ENCODE assay signal across 21 mouse cellular contexts in the genomic region with DNA sequence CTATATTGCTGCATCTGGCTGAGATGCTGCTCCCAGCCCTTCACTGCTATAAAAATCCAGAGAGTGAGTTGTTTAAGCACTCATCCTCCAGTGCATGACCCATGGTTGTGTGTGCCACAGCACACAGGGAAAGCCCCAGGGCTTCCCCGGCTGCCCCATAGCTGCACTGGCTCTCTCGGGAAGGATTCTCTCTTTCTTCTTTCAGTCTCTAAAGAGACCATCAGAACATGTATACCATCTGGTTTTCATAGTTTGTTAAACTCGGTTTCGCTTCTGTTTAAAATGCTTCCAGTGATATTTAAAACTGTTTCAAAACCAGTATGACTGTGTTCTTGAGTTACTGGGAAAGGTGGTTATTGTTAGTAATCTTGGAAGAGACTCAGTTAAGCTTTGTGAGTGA. TPM values are rescaled to one million over a fixed set of nuclear protein-coding genes. Genes with fewer than 3 reads are reported as not detected.
A peak's percentile ranks its signal among the peaks of the same experiment; 100 is the strongest.
DNase-seq lines count a peak whose midpoint lies in the region; ATAC-seq and TF ChIP-seq lines count a peak whose summit lies in the region.
"Had no signal": no experiment of that assay in that cellular context is flagged by ENCODE, and none has a peak within 500 bp of the region (broad histone marks: within the 10 kb centered on the region; RNA-seq: fewer than 3 reads in every experiment).

No protein-coding gene starts in this region.

- 85% methylated on average over 4 of the region's 4 CpGs for WGBS in midbrain, embryonic 11.5 days
- WGBS in midbrain, embryonic 16.5 days: 85% methylated on average over 4 of the region's 4 CpGs

- TF ChIP-seq RAD21 in CH12.LX (IDR thresholded peaks at IDR 0.05; ENCODE audit: low read depth, low read length): no peak; the same call in 1 of the 2 replicates

- no peaks in the 10 kb centered on the region for H3K4me1 ChIP-seq in midbrain, embryonic 11.5 days (ENCODE audit: control insufficient read depth, insufficient read depth, low read length)
- no peaks in the 10 kb centered on the region for H3K4me1 ChIP-seq in midbrain, embryonic 16.5 days (ENCODE audit: control insufficient read depth, insufficient read depth, low read length)
- peaks cover 6 to 15% of the 10 kb centered on the region in 2 experiments for H3K4me1 ChIP-seq in CH12.LX (ENCODE audit: control insufficient read depth in 1 of 2, insufficient read depth in 2 of 2)

- in situ Hi-C loops in CH12.LX (cut with MboI; ENCODE audit: low pct_ligation_motif_present, low pct_unique_long_range_greater_than_20kb, low sequenced_read_pairs): no loop called here

- H3K4me3 ChIP-seq in midbrain, embryonic 11.5 days (ENCODE audit: low read depth, low read length): no peak overlapping the region
- H3K4me3 ChIP-seq in midbrain, embryonic 16.5 days (ENCODE audit: low read depth, low read length): no peak overlapping the region
- H3K4me3 ChIP-seq in CH12.LX (replicated peaks in 1 of 3; ENCODE audit: low read depth in 2 of 3, low read length in 2 of 3, poor library complexity in 1 of 3): no peak overlapping the region

- no peak for TF ChIP-seq CTCF in CH12.LX (conservative IDR thresholded peaks at IDR 0.05 in 1 of 2, IDR thresholded peaks at IDR 0.05 in 1 of 2; ENCODE audit: low read depth in 2 of 2, low read length in 2 of 2)

- peak; percentile 92 for TF ChIP-seq EP300 in CH12.LX (IDR thresholded peaks at IDR 0.05; ENCODE audit: low read length)

- H3K9me3 ChIP-seq in midbrain, embryonic 11.5 days (ENCODE audit: control insufficient read depth, low read length): no peaks in the 10 kb centered on the region
- no peaks in the 10 kb centered on the region for H3K9me3 ChIP-seq in midbrain, embryonic 16.5 days (replicated peaks; ENCODE audit: control insufficient read depth, low read length, poor library complexity, severe bottlenecking)
- no peaks in the 10 kb centered on the region for H3K9me3 ChIP-seq in CH12.LX (replicated peaks; ENCODE audit: low read length)
- H3K9me3 ChIP-seq: G1E had no signal

- no peak overlapping the region for H3K4me2 ChIP-seq in midbrain, embryonic 11.5 days
- no peak overlapping the region for H3K4me2 ChIP-seq in midbrain, embryonic 16.5 days (ENCODE audit: low read length)
- no peak overlapping the region for H3K4me2 ChIP-seq in CH12.LX (ENCODE audit: insufficient read depth, low read depth, poor library complexity, severe bottlenecking)

- H3K27ac ChIP-seq in midbrain, embryonic 11.5 days (ENCODE audit: low read depth, low read length): no peak overlapping the region
- no peak overlapping the region for H3K27ac ChIP-seq in midbrain, embryonic 16.5 days (ENCODE audit: low read length)
- H3K27ac ChIP-seq in CH12.LX (ENCODE audit: insufficient read depth, low read depth): no peak overlapping the region

- TF ChIP-seq POLR2A in CH12.LX (IDR thresholded peaks at IDR 0.05; ENCODE audit: low read depth, low read length): no peak

- no peak for ATAC-seq in midbrain, embryonic 11.5 days (ENCODE audit: low FRiP score)
- ATAC-seq in midbrain, embryonic 16.5 days: no peak
- ATAC-seq: activated CD4-positive, CD25-positive, alpha-beta regulatory T cell, adult 4 months; CD4-positive, CD25-positive, alpha-beta regulatory T cell, adult 4 months; Patski had no signal

- peak; percentile 47 for DNase-seq in midbrain, embryonic 11.5 days (ENCODE audit: low spot score, missing footprints)
- DNase-seq in CH12.LX (ENCODE audit: extremely low read depth) (peak; percentile 60), MN1 (ENCODE audit: low spot score) (no peak)
- DNase-seq: adrenal gland, adult 2 months; adrenal gland, adult 8-10 months; adrenal gland, postnatal 10 days; adrenal gland, postnatal 14 days; adrenal gland, postnatal 25 days; adrenal gland, postnatal 36 days; B cell, adult 2 months; cerebellum, adult 11 months; cerebellum, adult 11-12 months; cerebellum, adult 18-20 months; cerebellum, adult 2 months; cerebellum, adult 8-10 months had no signal

- H3K9ac ChIP-seq in midbrain, embryonic 11.5 days (ENCODE audit: low read length): no peak overlapping the region
- no peak overlapping the region for H3K9ac ChIP-seq in midbrain, embryonic 16.5 days (ENCODE audit: low read depth, low read length)
- no peak overlapping the region for H3K9ac ChIP-seq in CH12.LX (ENCODE audit: insufficient read depth, low read depth)

- no peaks in the 10 kb centered on the region for H3K36me3 ChIP-seq in midbrain, embryonic 11.5 days (ENCODE audit: control insufficient read depth, insufficient read depth, low read length)
- H3K36me3 ChIP-seq in midbrain, embryonic 16.5 days (ENCODE audit: control insufficient read depth, insufficient read depth, low read length): no peaks in the 10 kb centered on the region
- H3K36me3 ChIP-seq in CH12.LX (replicated peaks in 1 of 2; ENCODE audit: control insufficient read depth in 1 of 2, insufficient read depth in 1 of 2, low read length in 1 of 2): no peaks in the 10 kb centered on the region
- H3K36me3 ChIP-seq: G1E had no signal

- no peaks in the 10 kb centered on the region for H3K79me2 ChIP-seq in CH12.LX (replicated peaks; ENCODE audit: control insufficient read depth, extremely low read depth, insufficient read depth, poor library complexity, severe bottlenecking)

- no peaks in the 10 kb centered on the region for H3K27me3 ChIP-seq in midbrain, embryonic 11.5 days (ENCODE audit: control insufficient read depth, insufficient read depth, low read length)
- no peaks in the 10 kb centered on the region for H3K27me3 ChIP-seq in midbrain, embryonic 16.5 days (ENCODE audit: control insufficient read depth, insufficient read depth, low read depth, low read length)
- no peaks in the 10 kb centered on the region for H3K27me3 ChIP-seq in CH12.LX (replicated peaks)

- dilution Hi-C loops in CH12.LX (cut with MboI; ENCODE audit: extremely low pct_ligation_motif_present, extremely low pct_unique_long_range_greater_than_20kb, low sequenced_read_pairs): no loop called here

TF ChIP-seq in CH12.LX, 34 proteins besides CTCF, POLR2A, EP300 and RAD21 (continues in another document):
- TF ChIP-seq SIN3A (IDR thresholded peaks at IDR 0.05; ENCODE audit: low read length) (0 out of 2 replicates have a peak, but pooled peaks have one; percentile 52), MEF2A (IDR thresholded peaks at IDR 0.05; ENCODE audit: borderline replicate concordance, low read depth, low read length) (peak; percentile 89), IRF4 (IDR thresholded peaks at IDR 0.05; ENCODE audit: low read depth, low read length) (peak; percentile 93), USF1 (IDR thresholded peaks at IDR 0.05; ENCODE audit: low read depth, low read length) (no peak), BHLHE40 (IDR thresholded peaks at IDR 0.05; ENCODE audit: low read depth, low read length) (peak; percentile 91), ZMIZ1 (IDR thresholded peaks at IDR 0.05; ENCODE audit: low read depth, low read length) (no peak), JUND (conservative IDR thresholded peaks at IDR 0.05; ENCODE audit: low read depth, low read length) (no peak; the same call in 1 of the 2 replicates), NELFE (IDR thresholded peaks at IDR 0.05; ENCODE audit: low read depth, low read length) (no peak), JUN (IDR thresholded peaks at IDR 0.05; ENCODE audit: insufficient read depth, low read depth, low read length) (peak; percentile 57; the same call in 1 of the 2 replicates), KAT2A (IDR thresholded peaks at IDR 0.05; ENCODE audit: insufficient replicate concordance, low read length) (no peak), MXI1 (IDR thresholded peaks at IDR 0.05; ENCODE audit: low read depth, low read length) (no peak), PAX5 (IDR thresholded peaks at IDR 0.05; ENCODE audit: low read length) (no peak), SMC3 (IDR thresholded peaks at IDR 0.05; ENCODE audit: low read depth, low read length) (no peak), ETS1 (conservative IDR thresholded peaks at IDR 0.05; ENCODE audit: low read depth, low read length) (peak; percentile 94), MAX (IDR thresholded peaks at IDR 0.05; ENCODE audit: low read length) (0 out of 2 replicates have a peak, but pooled peaks have one; percentile 29), ZKSCAN1 (IDR thresholded peaks at IDR 0.05; ENCODE audit: borderline replicate concordance, low read depth, low read length) (no peak), MAZ (IDR thresholded peaks at IDR 0.05; ENCODE audit: low read depth, low read length) (peak; percentile 54; the same call in 1 of the 2 replicates), ZNF384 (IDR thresholded peaks at IDR 0.05; ENCODE audit: low read depth, low read length) (peak; percentile 70), E2F4 (IDR thresholded peaks at IDR 0.05; ENCODE audit: insufficient replicate concordance, low read depth, low read length) (no peak), RCOR1 (conservative IDR thresholded peaks at IDR 0.05; ENCODE audit: low read depth, low read length) (0 out of 2 replicates have a peak, but pooled peaks have one; percentile 63), HCFC1 (IDR thresholded peaks at IDR 0.05; ENCODE audit: low read depth, low read length) (no peak), MYC (IDR thresholded peaks at IDR 0.05; ENCODE audit: low read depth, low read length) (no peak), MAFK (IDR thresholded peaks at IDR 0.05; ENCODE audit: insufficient replicate concordance, low read length) (0 out of 2 replicates have a peak, but pooled peaks have one; percentile 57), TCF12 (IDR thresholded peaks at IDR 0.05; ENCODE audit: low read depth, low read length) (peak; percentile 82), ELF1 (IDR thresholded peaks at IDR 0.05; ENCODE audit: low read depth, low read length) (no peak), ZC3H11A (IDR thresholded peaks at IDR 0.05; ENCODE audit: low read depth, low read length) (no peak), USF2 (conservative IDR thresholded peaks at IDR 0.05; ENCODE audit: low read depth, low read length) (no peak), POLR2AphosphoS2 (IDR thresholded peaks at IDR 0.05; ENCODE audit: low read depth, low read length) (no peak), GABPA (IDR thresholded peaks at IDR 0.05; ENCODE audit: insufficient replicate concordance, low read depth, low read length) (no peak), CHD2 (IDR thresholded peaks at IDR 0.05; ENCODE audit: low read length) (peak; percentile 78), TBP (conservative IDR thresholded peaks at IDR 0.05; ENCODE audit: low read depth, low read length) (no peak), NRF1 (IDR thresholded peaks at IDR 0.05; ENCODE audit: low read depth, low read length) (no peak), UBTF (IDR thresholded peaks at IDR 0.05; ENCODE audit: low read depth, low read length) (no peak)

RNA-seq across cellular contexts. Expression of a gene that starts 47.1 kb away (rescaled TPM):
- polyA plus RNA-seq in midbrain, embryonic 11.5 days (2014; fragmentation: Nextera tagmentation; extraction: Ambion mirVana): 1.8 and 1.9 TPM in 2 replicates
- polyA plus RNA-seq in midbrain, embryonic 16.5 days (2015; fragmentation: Nextera tagmentation; extraction: Ambion mirVana): 6.1 and 6.5 TPM in 2 replicates
- total RNA-seq in CH12.LX (2012; rRNA removed) (not detected in 2 replicates), CH12.LX (2014; rRNA removed) (not detected in 2 replicates)
- not detected in 2 replicates for polyA plus RNA-seq in CH12.LX (2012; ENCODE audit: insufficient read length, low read depth)
- total RNA-seq: MEL had no signal
